Mouse (Mus musculus) adrenal gland, adult (tissue): ENCODE results near the gene Mcrip1.

Experiments
- DNase-seq, 2 experiments: peaks; one replicate each; pipeline ENCODE4 v3.0.0; 2022 to 2023; ENCODE audit warnings: low spot score in 1 of 2; ENCODE audit not compliant: inconsistent age in 2 of 2

Mcrip1 gene

GRCm38 (mm10) chr11:120547469-120547868 lies 2.1 kb downstream of the Mcrip1 start:
- DNase-seq, result peak in 1 of 2 experiments; percentile 54

GRCm38 (mm10) chr11:120545964-120546363 lies 3.6 kb downstream of the Mcrip1 start:
- no peak for DNase-seq

GRCm38 (mm10) chr11:120542376-120542775 lies 7.2 kb downstream of the Mcrip1 start:
- peak in 1 of 2 experiments; percentile 48 for DNase-seq

GRCm38 (mm10) chr11:120541907-120542306 lies 7.6 kb downstream of the Mcrip1 start:
- DNase-seq, result peak in 1 of 2 experiments; percentile 69

GRCm38 (mm10) chr11:120539285-120540014 lies 10.1 kb downstream of the Mcrip1 start:
- peak in 1 of 2 experiments; percentile 59 for DNase-seq

GRCm38 (mm10) chr11:120538955-120539284 lies 10.6 kb downstream of the Mcrip1 start:
- DNase-seq, result no peak

GRCm38 (mm10) chr11:120538485-120538884 lies 11.0 kb downstream of the Mcrip1 start:
- DNase-seq, result peak; percentile 39 to 83

GRCm38 (mm10) chr11:120535804-120536203 lies 13.7 kb downstream of the Mcrip1 start:
- DNase-seq, result no peak

- DNase-seq, result peak in 1 of 2 experiments; percentile 5
These were observed 14.4 kb downstream of the Mcrip1 start for GRCm38 (mm10) chr11:120535145-120535544.

- DNase-seq, result peak in 1 of 2 experiments; percentile 3
These were observed 15.4 kb downstream of the Mcrip1 start for GRCm38 (mm10) chr11:120534093-120534492.

GRCm38 (mm10) chr11:120531646-120532045 lies 17.9 kb downstream of the Mcrip1 start:
- no peak for DNase-seq

GRCm38 (mm10) chr11:120530085-120530964 lies 19.2 kb downstream of the Mcrip1 start, which contains the start of gene Gcgr:
TSS of gene Gcgr (plus strand) at chr11:120530699.
- no peak for DNase-seq

- DNase-seq, result no peak
These were observed 20.6 kb downstream of the Mcrip1 start for GRCm38 (mm10) chr11:120528903-120529302.

GRCm38 (mm10) chr11:120527690-120528354 lies 21.7 kb downstream of the Mcrip1 start:
- DNase-seq, result no peak

GRCm38 (mm10) chr11:120525959-120526358 lies 23.6 kb downstream of the Mcrip1 start:
- no peak for DNase-seq

GRCm38 (mm10) chr11:120522581-120522980 lies 26.9 kb downstream of the Mcrip1 start:
- no peak for DNase-seq

GRCm38 (mm10) chr11:120520967-120521540 lies 28.5 kb downstream of the Mcrip1 start:
- DNase-seq, result peak in 1 of 2 experiments; percentile 59

- no peak for DNase-seq
These were observed 29.0 kb downstream of the Mcrip1 start for GRCm38 (mm10) chr11:120520498-120520897.

- peak; percentile 53 to 69 for DNase-seq
These were observed 29.8 kb downstream of the Mcrip1 start for GRCm38 (mm10) chr11:120519738-120520137.

- no peak for DNase-seq
These were observed 31.0 kb downstream of the Mcrip1 start for GRCm38 (mm10) chr11:120518558-120518957.

- no peak for DNase-seq
These were observed 31.5 kb downstream of the Mcrip1 start for GRCm38 (mm10) chr11:120518027-120518426.
